Mouse (Mus musculus): Measurements from ENCODE around the gene Gm498.

DNA sequence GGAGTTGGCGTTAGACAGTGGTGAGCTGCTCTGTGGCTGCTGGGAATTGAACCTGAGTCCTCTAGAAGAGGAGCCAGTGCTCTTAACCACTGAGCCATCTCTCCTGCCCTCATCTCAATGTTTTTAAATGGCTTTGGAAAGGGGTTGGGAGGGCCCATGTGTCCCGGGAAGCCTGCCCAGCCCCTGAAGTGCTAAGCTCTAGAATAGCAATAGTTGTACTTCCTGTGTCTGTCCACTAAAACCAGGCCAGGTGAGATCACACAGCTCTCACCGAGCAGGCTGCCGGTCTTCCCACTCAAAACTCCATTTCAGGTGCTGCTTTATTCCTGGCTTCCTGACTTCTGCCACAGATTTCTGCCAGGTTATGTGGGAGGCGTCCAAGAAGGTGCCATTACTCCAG is 26.5 kb upstream of the Gm498 start:
- TF ChIP-seq CTCF (IDR thresholded peaks at IDR 0.05; ENCODE audit: insufficient read depth, low read length), result no peak
- TF ChIP-seq POLR2A (IDR thresholded peaks at IDR 0.05; ENCODE audit: borderline replicate concordance, extremely low read depth, low read depth, low read length), result no peak
